ENCODE assay signal across 22 mouse cellular contexts in the genomic region with DNA sequence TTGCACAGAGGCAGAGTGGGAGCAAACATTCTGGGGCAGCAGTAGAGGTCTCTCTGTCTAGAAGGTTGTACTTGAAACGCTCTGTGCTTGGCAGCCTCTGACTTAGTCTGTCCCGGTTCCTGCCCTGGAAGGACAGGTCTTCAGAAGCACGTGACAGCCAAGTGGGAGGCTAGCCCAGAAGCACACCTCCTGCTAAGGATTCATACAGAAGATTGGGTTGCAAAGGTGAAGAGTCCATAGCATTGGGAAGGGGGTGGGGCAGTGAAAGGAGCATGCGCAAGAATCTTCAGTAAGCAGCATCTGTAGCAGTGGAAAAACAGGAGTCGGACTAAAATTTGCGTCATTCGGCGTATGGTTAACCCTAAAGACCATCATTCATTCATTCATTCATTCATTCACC. TPM values are rescaled to one million over a fixed set of nuclear protein-coding genes. Genes with fewer than 3 reads are reported as not detected.
A peak's percentile ranks its signal among the peaks of the same experiment; 100 is the strongest.
DNase-seq lines count a peak whose midpoint lies in the region; ATAC-seq and TF ChIP-seq lines count a peak whose summit lies in the region.
"Had no signal": no experiment of that assay in that cellular context is flagged by ENCODE, and none has a peak within 500 bp of the region (broad histone marks: within the 10 kb centered on the region; RNA-seq: fewer than 3 reads in every experiment).

No protein-coding gene starts in this region.

- 80% methylated on average over 8 of the region's 8 CpGs for WGBS in embryonic facial prominence, embryonic 14.5 days
- 90% methylated on average over 8 of the region's 8 CpGs for WGBS in embryonic facial prominence, embryonic 10.5 days
- 80% methylated on average over 8 of the region's 8 CpGs for WGBS in kidney, adult 2 months
- 86% methylated on average over 8 of the region's 8 CpGs for WGBS in kidney, embryonic 15.5 days

- DNase-seq in embryonic facial prominence, embryonic 14.5 days (ENCODE audit: low spot score) = no peak
- DNase-seq in embryonic facial prominence, embryonic 10.5 days (ENCODE audit: low spot score) = no peak
- DNase-seq in kidney, adult 2 months = peak; percentile 30
- DNase-seq in skeletal muscle tissue, adult 2 months (ENCODE audit: low read depth, low spot score) = peak; percentile 18
- DNase-seq in thymus, postnatal 10 days (ENCODE audit: low spot score in 2 of 2) = no peak
- DNase-seq in thymus, postnatal 4 days = no peak
- DNase-seq: adrenal gland, adult 8-10 months; B cell, adult 2 months; cerebellum, adult 11 months; cerebellum, adult 8-10 months; cerebellum, postnatal 25 days; gastrocnemius, postnatal 10 days; heart, postnatal 10 days; heart, postnatal 4 days had no signal

- H3K4me3 ChIP-seq in embryonic facial prominence, embryonic 14.5 days (ENCODE audit: low read depth, low read length) = no peak overlapping the region
- H3K4me3 ChIP-seq in embryonic facial prominence, embryonic 10.5 days = no peak overlapping the region
- H3K4me3 ChIP-seq in kidney, adult 2 months (ENCODE audit: insufficient read depth, low read depth, low read length) = no peak overlapping the region
- no peak overlapping the region for H3K4me3 ChIP-seq in kidney, embryonic 15.5 days (replicated peaks)
- H3K4me3 ChIP-seq: embryonic facial prominence, embryonic 13.5 days; hindbrain, embryonic 12.5 days; intestine, embryonic 15.5 days had no signal

- no peaks in the 10 kb centered on the region for H3K36me3 ChIP-seq in embryonic facial prominence, embryonic 14.5 days (ENCODE audit: control insufficient read depth, insufficient read depth, low read length)
- no peaks in the 10 kb centered on the region for H3K36me3 ChIP-seq in embryonic facial prominence, embryonic 10.5 days (replicated peaks)
- H3K36me3 ChIP-seq in kidney, adult 2 months (ENCODE audit: control insufficient read depth, insufficient read depth, low read length) = no peaks in the 10 kb centered on the region
- H3K36me3 ChIP-seq in kidney, embryonic 15.5 days = no peaks in the 10 kb centered on the region
- H3K36me3 ChIP-seq: embryonic facial prominence, embryonic 13.5 days; G1E; hindbrain, embryonic 12.5 days; intestine, embryonic 15.5 days had no signal

- no peak overlapping the region for H3K9ac ChIP-seq in embryonic facial prominence, embryonic 14.5 days (ENCODE audit: low read depth, low read length)
- H3K9ac ChIP-seq in kidney, embryonic 15.5 days = no peak overlapping the region
- H3K9ac ChIP-seq: embryonic facial prominence, embryonic 13.5 days; hindbrain, embryonic 12.5 days; intestine, embryonic 15.5 days had no signal

- no peak for TF ChIP-seq CTCF in kidney, adult 2 months (conservative IDR thresholded peaks at IDR 0.05; ENCODE audit: insufficient read depth, insufficient read length, low read depth, low read length)

- H3K4me2 ChIP-seq in embryonic facial prominence, embryonic 14.5 days (ENCODE audit: low read depth, low read length) = no peak overlapping the region
- H3K4me2 ChIP-seq in kidney, embryonic 15.5 days = no peak overlapping the region
- H3K4me2 ChIP-seq: embryonic facial prominence, embryonic 13.5 days; hindbrain, embryonic 12.5 days; intestine, embryonic 15.5 days had no signal

- peak; percentile 23; the same call in 1 of the 2 replicates for ATAC-seq in embryonic facial prominence, embryonic 14.5 days (ENCODE audit: low read depth)
- no peak for ATAC-seq in kidney, embryonic 15.5 days (replicated peaks; ENCODE audit: low FRiP score)
- peak; percentile 1 for ATAC-seq in CD4-positive, CD25-positive, alpha-beta regulatory T cell, adult 4 months
- ATAC-seq: forebrain, embryonic 14.5 days; hindbrain, embryonic 16.5 days; intestine, embryonic 15.5 days had no signal

- no peak for TF ChIP-seq POLR2A in kidney, adult 2 months (IDR thresholded peaks at IDR 0.05; ENCODE audit: low read depth, low read length)

- no peaks in the 10 kb centered on the region for H3K4me1 ChIP-seq in embryonic facial prominence, embryonic 14.5 days (ENCODE audit: control insufficient read depth, insufficient read depth, low read length)
- 0 out of 2 replicates have a peak, but pooled peaks cover 3% of the 10 kb centered on the region for H3K4me1 ChIP-seq in embryonic facial prominence, embryonic 10.5 days
- H3K4me1 ChIP-seq in kidney, adult 2 months (ENCODE audit: control insufficient read depth, insufficient read depth, low read length) = peaks cover 4% of the 10 kb centered on the region; the same call in 1 of the 2 replicates
- H3K4me1 ChIP-seq in kidney, embryonic 15.5 days = no peaks in the 10 kb centered on the region
- H3K4me1 ChIP-seq: hindbrain, embryonic 12.5 days had no signal

- no peak overlapping the region for H3K27ac ChIP-seq in embryonic facial prominence, embryonic 14.5 days (replicated peaks; ENCODE audit: low read depth, low read length)
- H3K27ac ChIP-seq in embryonic facial prominence, embryonic 10.5 days (replicated peaks) = no peak overlapping the region
- no peak overlapping the region for H3K27ac ChIP-seq in kidney, adult 2 months (ENCODE audit: insufficient read depth, low read depth, low read length)
- H3K27ac ChIP-seq in kidney, embryonic 15.5 days = no peak overlapping the region
- H3K27ac ChIP-seq: embryonic facial prominence, embryonic 13.5 days; hindbrain, embryonic 12.5 days; intestine, embryonic 15.5 days had no signal

- no peaks in the 10 kb centered on the region for H3K27me3 ChIP-seq in embryonic facial prominence, embryonic 14.5 days (replicated peaks; ENCODE audit: control insufficient read depth, insufficient read depth, low read length)
- H3K27me3 ChIP-seq in embryonic facial prominence, embryonic 10.5 days (replicated peaks; ENCODE audit: low read depth, poor library complexity, severe bottlenecking) = no peaks in the 10 kb centered on the region
- no peaks in the 10 kb centered on the region for H3K27me3 ChIP-seq in kidney, adult 2 months (replicated peaks; ENCODE audit: control insufficient read depth, insufficient read depth, low read length)
- H3K27me3 ChIP-seq in kidney, embryonic 15.5 days = peaks cover 8% of the 10 kb centered on the region
- H3K27me3 ChIP-seq: embryonic facial prominence, embryonic 13.5 days; hindbrain, embryonic 12.5 days; intestine, embryonic 15.5 days had no signal

- H3K9me3 ChIP-seq in embryonic facial prominence, embryonic 14.5 days (ENCODE audit: control insufficient read depth, low read length) = no peaks in the 10 kb centered on the region
- H3K9me3 ChIP-seq in embryonic facial prominence, embryonic 10.5 days = no peaks in the 10 kb centered on the region
- H3K9me3 ChIP-seq in kidney, embryonic 15.5 days (replicated peaks) = no peaks in the 10 kb centered on the region
- H3K9me3 ChIP-seq: embryonic facial prominence, embryonic 13.5 days; G1E; hindbrain, embryonic 12.5 days; intestine, embryonic 15.5 days had no signal

RNA-seq across cellular contexts. Expression of a gene that starts 5.8 kb away (rescaled TPM):
- polyA plus RNA-seq in embryonic facial prominence, embryonic 14.5 days (2014; fragmentation: Nextera tagmentation; extraction: Ambion mirVana) = 0.11 and 0.24 TPM in 2 replicates
- 0.09 and 0.12 TPM in 2 replicates for polyA plus RNA-seq in embryonic facial prominence, embryonic 10.5 days (2016; fragmentation: Nextera tagmentation; extraction: Ambion mirVana)
- 0.98 and 1.8 TPM in 2 replicates for polyA plus RNA-seq in kidney, adult 2 months (2012; rRNA removed)
- 0.14 TPM in 2 replicates for polyA plus RNA-seq in kidney, embryonic 15.5 days (2015; fragmentation: Nextera tagmentation; extraction: Ambion mirVana)
- 10 to 100 TPM; 51.7 to 87.3 TPM for polyA plus RNA-seq in CD4-positive, CD25-positive, alpha-beta regulatory T cell, adult 4 months (2017; shearing (Covaris generic))
- polyA plus RNA-seq: forebrain, embryonic 14.5 days; G1E had no signal

RNA-seq across cellular contexts. Expression of a gene that starts 45.3 kb away (rescaled TPM):
- polyA plus RNA-seq in embryonic facial prominence, embryonic 14.5 days (2014; fragmentation: Nextera tagmentation; extraction: Ambion mirVana) = 32.8 and 33.6 TPM in 2 replicates
- 41.6 and 41.9 TPM in 2 replicates for polyA plus RNA-seq in embryonic facial prominence, embryonic 10.5 days (2016; fragmentation: Nextera tagmentation; extraction: Ambion mirVana)
- polyA plus RNA-seq in kidney, adult 2 months (2012; rRNA removed) = 4.1 and 6.2 TPM in 2 replicates
- polyA plus RNA-seq in kidney, embryonic 15.5 days (2015; fragmentation: Nextera tagmentation; extraction: Ambion mirVana) = 39.0 and 39.5 TPM in 2 replicates
- polyA plus RNA-seq in CD4-positive, CD25-positive, alpha-beta regulatory T cell, adult 4 months (2017; shearing (Covaris generic)) = 10 to 100 TPM; 76.4 to 77.5 TPM

RNA-seq across cellular contexts. Expression of a gene that starts 45.4 kb away (rescaled TPM):
- polyA plus RNA-seq in embryonic facial prominence, embryonic 14.5 days (2014; fragmentation: Nextera tagmentation; extraction: Ambion mirVana) = 82.9 and 87.3 TPM in 2 replicates
- 44.7 and 52.8 TPM in 2 replicates for polyA plus RNA-seq in embryonic facial prominence, embryonic 10.5 days (2016; fragmentation: Nextera tagmentation; extraction: Ambion mirVana)
- 49.0 and 49.8 TPM in 2 replicates for polyA plus RNA-seq in kidney, adult 2 months (2012; rRNA removed)
- 88.9 and 90.9 TPM in 2 replicates for polyA plus RNA-seq in kidney, embryonic 15.5 days (2015; fragmentation: Nextera tagmentation; extraction: Ambion mirVana)
- 10 to 100 TPM; 71.5 to 79.6 TPM for polyA plus RNA-seq in CD4-positive, CD25-positive, alpha-beta regulatory T cell, adult 4 months (2017; shearing (Covaris generic))

Comparison
In these comparisons a context has a peak if more than half of its experiments do, and no peak if none do; other contexts are left out.
1. DNase-seq: peak in kidney, adult 2 months (single experiment) and skeletal muscle tissue, adult 2 months (single experiment); none in embryonic facial prominence, embryonic 14.5 days (single experiment), embryonic facial prominence, embryonic 10.5 days (single experiment), thymus, postnatal 10 days (0 of 2) and thymus, postnatal 4 days (single experiment).
2. RNA of a gene that starts 5.8 kb away (polyA plus RNA-seq): 51.7 to 87.3 TPM in CD4-positive, CD25-positive, alpha-beta regulatory T cell, adult 4 months; 0.98 to 1.8 TPM in kidney, adult 2 months, 0.14 TPM in kidney, embryonic 15.5 days, 0.09 to 0.12 TPM in embryonic facial prominence, embryonic 10.5 days and 0.11 to 0.24 TPM in embryonic facial prominence, embryonic 14.5 days; every median in the first group is over 10 times any median in the second.